Mouse (Mus musculus): ENCODE measurements at regions not wholly inside any gene's neighbourhood (a gene's known extent, or its start where the extent isn't known, plus 50 kb on each side); places are given as distances from the start of the nearest gene placed in this dataset.

DNA sequence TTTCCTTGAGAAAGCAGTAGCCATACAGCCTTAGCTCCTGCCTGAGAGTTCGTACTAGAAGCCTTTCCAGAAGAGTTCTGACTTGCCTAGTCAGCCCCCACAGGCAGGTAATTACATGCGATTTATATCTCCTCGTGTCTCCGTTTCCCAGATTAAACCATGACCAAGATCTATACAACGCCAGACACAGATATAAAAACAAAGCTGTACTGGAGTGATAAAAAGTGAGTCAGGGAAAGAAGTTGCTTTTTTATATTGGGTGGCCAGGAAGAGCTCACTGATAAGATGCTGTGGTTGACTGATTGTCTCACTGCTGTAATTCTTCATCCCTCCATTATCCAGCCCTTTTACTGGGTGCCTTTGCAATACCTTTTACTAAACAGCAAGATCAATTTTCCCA, 64.4 kb upstream of the Asb5 start:
- DNase-seq, result no peak

DNA sequence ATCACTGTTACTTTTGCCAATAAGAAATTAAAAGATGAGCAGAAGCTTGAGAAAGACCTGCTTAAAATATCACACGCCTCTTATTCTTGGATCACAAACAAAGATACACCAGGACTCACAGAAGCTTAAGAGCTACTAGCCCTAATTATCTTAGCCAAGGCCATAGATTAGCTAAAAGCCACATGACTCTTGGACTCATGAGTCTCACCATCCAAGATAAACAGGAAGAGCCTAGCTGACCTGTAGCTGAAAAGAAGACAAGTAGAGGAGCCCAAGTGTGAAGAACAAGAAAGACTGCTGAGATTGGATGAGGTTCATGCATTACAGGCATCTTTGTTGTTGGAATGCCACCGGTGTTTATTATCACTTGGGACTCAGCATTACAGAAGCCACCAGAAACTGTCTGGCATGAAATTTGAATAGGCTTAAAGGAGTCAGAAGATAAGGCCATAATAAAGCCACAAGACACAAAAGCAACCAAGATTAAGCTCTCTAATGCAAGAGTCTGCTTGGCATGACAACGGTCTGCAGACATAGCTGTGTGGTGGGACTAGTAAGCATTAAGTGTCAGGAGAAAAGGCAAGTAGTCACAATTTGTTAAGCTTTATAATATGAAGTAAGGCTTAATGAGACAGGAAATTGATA, 63.8 kb upstream of the Asb5 start:
- no peak for DNase-seq
